Mouse (Mus musculus) spleen, adult 2 months (tissue): Measurements from ENCODE around the gene Cpa2.

ENCODE experiments used
- CTCF ChIP-seq: fragments of 200-500 bp; IDR thresholded peaks from 2 replicates; pipeline ENCODE4 v1.5.1; 2011; ENCODE audit warnings: mild to moderate bottlenecking, inconsistent platforms; ENCODE audit not compliant: insufficient read depth, insufficient read length, insufficient replicate concordance; ENCODE audit errors: extremely low read depth
- POLR2A ChIP-seq: fragments of 200-500 bp; IDR thresholded peaks from 2 replicates; pipeline ENCODE4 v1.6.1; 2011; ENCODE audit warnings: low read depth, low read length, inconsistent platforms

GRCm38 (mm10) chr6:30525456-30526332, 15.7 kb upstream of the Cpa2 start:
- no peak for TF ChIP-seq CTCF
- TF ChIP-seq POLR2A = no peak
